In the genomic region with DNA sequence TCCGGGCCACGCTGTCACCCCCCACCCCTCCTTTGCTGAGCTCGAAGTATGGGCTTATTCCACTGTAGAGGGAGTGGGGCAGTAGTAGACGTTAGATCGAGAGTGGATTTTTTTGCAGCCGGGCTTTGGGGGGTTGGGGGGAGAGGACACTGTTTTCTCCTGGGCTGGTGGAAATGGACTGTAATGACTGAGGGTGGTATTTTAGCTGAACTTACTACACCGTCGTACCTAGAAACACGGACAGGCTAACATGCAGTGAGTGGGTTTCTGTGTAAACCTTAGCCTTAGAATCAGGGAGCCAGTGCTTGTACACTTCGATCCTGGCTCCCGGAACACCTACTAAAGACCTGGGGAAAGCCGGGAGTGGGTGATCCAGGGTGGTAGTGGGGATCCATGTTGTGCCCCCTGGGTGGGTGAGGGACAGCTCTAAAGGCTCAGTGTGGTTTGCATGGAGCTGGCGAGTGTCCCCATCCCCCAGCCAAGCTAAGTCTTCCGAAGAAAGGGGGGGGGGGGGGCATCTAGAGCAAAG, we compare ENCODE assay signal across 8 mouse cellular contexts. TPM values are rescaled to one million over a fixed set of nuclear protein-coding genes. Genes with fewer than 3 reads are reported as not detected.
DNase-seq lines count a peak whose midpoint lies in the region; ATAC-seq and TF ChIP-seq lines count a peak whose summit lies in the region.

No protein-coding gene starts in this region.

- H3K9ac ChIP-seq in heart, embryonic 14.5 days (ENCODE audit: low read length) = no peak overlapping the region
- 0 out of 2 replicates have a peak overlapping the region, but pooled peaks have one; percentile 35 for H3K9ac ChIP-seq in hindbrain, embryonic 16.5 days (ENCODE audit: low read depth, low read length)
- no peak overlapping the region for H3K9ac ChIP-seq in midbrain, embryonic 15.5 days

- H3K27ac ChIP-seq in heart, embryonic 14.5 days (replicated peaks in 1 of 2; ENCODE audit: control insufficient read depth in 1 of 2, insufficient read depth in 1 of 2, low read depth in 2 of 2, low read length in 2 of 2) = no peak overlapping the region
- no peak overlapping the region for H3K27ac ChIP-seq in cortical plate, adult 2 months (ENCODE audit: insufficient read depth, low read length)
- no peak overlapping the region for H3K27ac ChIP-seq in hindbrain, embryonic 16.5 days (ENCODE audit: low read depth, low read length)
- H3K27ac ChIP-seq in midbrain, embryonic 15.5 days = no peak overlapping the region

- 1% methylated on average over 14 of the region's 14 CpGs for WGBS in heart, embryonic 14.5 days
- WGBS in hindbrain, embryonic 16.5 days = under 1% methylated on average over 13 of the region's 14 CpGs
- 1% methylated on average over 14 of the region's 14 CpGs for WGBS in midbrain, embryonic 15.5 days

- TF ChIP-seq CTCF in cortical plate, adult 2 months (IDR thresholded peaks at IDR 0.05; ENCODE audit: extremely low read depth, insufficient read depth, low read length) = no peak

- peak overlapping the region; percentile 76 for H3K4me2 ChIP-seq in heart, embryonic 14.5 days (ENCODE audit: low read length)
- H3K4me2 ChIP-seq in hindbrain, embryonic 16.5 days (ENCODE audit: low read length) = peak overlapping the region; percentile 55
- peak overlapping the region; percentile 51 for H3K4me2 ChIP-seq in midbrain, embryonic 15.5 days

- no peaks in the 10 kb centered on the region for H3K36me3 ChIP-seq in heart, embryonic 14.5 days (ENCODE audit: control insufficient read depth, insufficient read depth, low read length)
- H3K36me3 ChIP-seq in hindbrain, embryonic 16.5 days (ENCODE audit: control insufficient read depth, insufficient read depth, low read length) = no peaks in the 10 kb centered on the region
- no peaks in the 10 kb centered on the region for H3K36me3 ChIP-seq in midbrain, embryonic 15.5 days (replicated peaks)

- ATAC-seq in heart, embryonic 14.5 days (ENCODE audit: insufficient number of reproducible peaks, insufficient read depth, low FRiP score, low read depth) = no peak
- ATAC-seq in hindbrain, embryonic 16.5 days = peak; percentile 41; the same call in 1 of the 2 replicates
- ATAC-seq in midbrain, embryonic 15.5 days (replicated peaks) = peak; percentile 49

- H3K4me1 ChIP-seq in heart, embryonic 14.5 days (ENCODE audit: control insufficient read depth in 2 of 2, insufficient read depth in 2 of 2, low read length in 2 of 2) = peaks cover 2 to 6% of the 10 kb centered on the region in 2 experiments; a peak in 3 of 4 replicates
- no peaks in the 10 kb centered on the region for H3K4me1 ChIP-seq in cortical plate, adult 2 months (ENCODE audit: control insufficient read depth, insufficient read depth, low read length)
- peaks cover 4% of the 10 kb centered on the region; the same call in 1 of the 2 replicates for H3K4me1 ChIP-seq in hindbrain, embryonic 16.5 days (ENCODE audit: control insufficient read depth, insufficient read depth, low read depth, low read length)
- peaks cover 17% of the 10 kb centered on the region for H3K4me1 ChIP-seq in midbrain, embryonic 15.5 days

- peak overlapping the region; percentile 44 to 49 for H3K4me3 ChIP-seq in heart, embryonic 14.5 days (ENCODE audit: control insufficient read depth in 1 of 2, insufficient read depth in 1 of 2, low read depth in 1 of 2, low read length in 2 of 2)
- peak overlapping the region; percentile 3; the same call in 1 of the 2 replicates for H3K4me3 ChIP-seq in cortical plate, adult 2 months (ENCODE audit: insufficient read depth, low read length)
- H3K4me3 ChIP-seq in hindbrain, embryonic 16.5 days (ENCODE audit: low read length) = peak overlapping the region; percentile 33
- peak overlapping the region; percentile 30 for H3K4me3 ChIP-seq in midbrain, embryonic 15.5 days

- no peaks in the 10 kb centered on the region for H3K9me3 ChIP-seq in heart, embryonic 14.5 days (ENCODE audit: control insufficient read depth, low read length)
- no peaks in the 10 kb centered on the region for H3K9me3 ChIP-seq in hindbrain, embryonic 16.5 days (ENCODE audit: control insufficient read depth, low read length)
- H3K9me3 ChIP-seq in midbrain, embryonic 15.5 days = no peaks in the 10 kb centered on the region

- no peak for DNase-seq in heart, adult 9 months (ENCODE audit: low spot score in 2 of 2)
- DNase-seq in urinary bladder, adult 18-20 months (ENCODE audit: low spot score in 2 of 2) = no peak
- no peak for DNase-seq in cerebellum, postnatal 4 days (ENCODE audit: low spot score in 2 of 2)
- no peak for DNase-seq in adrenal gland, postnatal 36 days

- peaks cover 97% of the 10 kb centered on the region for H3K27me3 ChIP-seq in heart, embryonic 14.5 days (ENCODE audit: control insufficient read depth, insufficient read depth, low read length)
- H3K27me3 ChIP-seq in hindbrain, embryonic 16.5 days (replicated peaks; ENCODE audit: control insufficient read depth, insufficient read depth, low read length) = peaks cover 65% of the 10 kb centered on the region
- peaks cover 84% of the 10 kb centered on the region for H3K27me3 ChIP-seq in midbrain, embryonic 15.5 days (replicated peaks)

- no peak for TF ChIP-seq POLR2A in cortical plate, adult 2 months (IDR thresholded peaks at IDR 0.05; ENCODE audit: extremely low read depth, insufficient read depth, low read length)

RNA-seq across cellular contexts. Expression of gene Pax3, which starts 6.2 kb away (rescaled TPM):
- 0.08 TPM in 2 replicates for polyA plus RNA-seq in heart, embryonic 14.5 days (2014; fragmentation: Nextera tagmentation; extraction: Ambion mirVana)
- not detected in 2 replicates for polyA plus RNA-seq in cortical plate, adult 2 months (2012; rRNA removed)
- polyA plus RNA-seq in hindbrain, embryonic 16.5 days (2015; fragmentation: Nextera tagmentation; extraction: Ambion mirVana) = 11.7 and 12.5 TPM in 2 replicates
- polyA plus RNA-seq in midbrain, embryonic 15.5 days (2015; fragmentation: Nextera tagmentation; extraction: Ambion mirVana) = 11.4 and 14.4 TPM in 2 replicates
- total RNA-seq in adrenal gland, postnatal 36 days (2021) = not detected

Comparison
In these comparisons a context has a peak if more than half of its experiments do, and no peak if none do; other contexts are left out.
1. RNA of gene Pax3, which starts 6.2 kb away (polyA plus RNA-seq): 11.7 to 12.5 TPM in hindbrain, embryonic 16.5 days and 11.4 to 14.4 TPM in midbrain, embryonic 15.5 days; 0.08 TPM in heart, embryonic 14.5 days and not detected in cortical plate, adult 2 months; every median in the first group is over 10 times any median in the second.
2. Peak in every context shown above with its lines, with median percentiles within 50 percentile points of each other: H3K4me2 ChIP-seq and H3K4me3 ChIP-seq.